Mouse (Mus musculus) thymus, postnatal 4 days (tissue): ENCODE data around the gene Eif3g.

ENCODE experiments used
- DNase-seq: peaks from one replicate; pipeline ENCODE4 v3.0.0; 2021

Eif3g gene

DNA sequence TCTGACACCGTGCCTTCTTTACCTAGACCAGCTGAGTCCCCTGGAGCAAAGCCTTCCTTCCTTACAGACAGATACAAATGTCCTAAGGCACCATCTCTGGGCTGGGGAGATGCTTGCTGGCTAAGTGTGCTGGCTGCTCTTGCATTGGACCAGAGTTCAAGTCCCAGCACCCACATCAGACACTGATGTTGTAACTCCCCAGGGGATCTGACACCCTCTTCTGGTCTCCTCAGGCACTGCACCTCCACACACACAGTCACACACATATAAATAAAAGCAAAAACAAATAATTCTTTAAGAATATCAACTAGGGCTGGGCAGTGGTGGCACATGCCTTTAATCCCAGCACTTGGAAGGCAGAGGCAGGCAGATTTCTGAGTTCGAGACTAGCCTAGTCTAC lies 48.2 kb downstream of the Eif3g start:
- no peak for DNase-seq
